22 mouse cellular contexts compared by ENCODE assay signal in the genomic region with DNA sequence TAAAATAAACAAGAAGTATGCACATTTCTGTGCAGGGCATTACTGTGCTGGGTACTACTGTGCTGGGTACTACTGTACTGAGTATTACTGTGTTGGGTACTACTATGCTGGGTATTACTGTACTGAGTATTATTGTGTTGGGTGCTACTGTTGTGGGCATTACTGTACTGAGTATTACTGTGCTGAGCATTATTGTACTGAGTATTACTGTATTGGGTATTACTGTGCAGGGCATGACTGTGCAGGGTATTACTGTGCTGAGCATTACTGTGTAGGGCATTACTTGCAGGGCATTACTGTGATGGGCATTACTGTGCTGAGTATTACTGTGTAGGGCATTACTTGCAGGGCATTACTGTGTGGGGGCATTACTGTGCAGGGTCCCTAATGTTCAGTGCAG.
A peak's percentile ranks its signal among the peaks of the same experiment; 100 is the strongest.
DNase-seq lines count a peak whose midpoint lies in the region; ATAC-seq lines count a peak whose summit lies in the region.
"Had no signal": no experiment of that assay in that cellular context is flagged by ENCODE, and none has a peak within 500 bp of the region (broad histone marks: within the 10 kb centered on the region; RNA-seq: fewer than 3 reads in every experiment).

No protein-coding gene starts in this region.

- no peak overlapping the region for H3K9ac ChIP-seq in forebrain, embryonic 11.5 days (ENCODE audit: low read length)
- no peak overlapping the region for H3K9ac ChIP-seq in kidney, embryonic 16.5 days (replicated peaks; ENCODE audit: low read length)
- H3K9ac ChIP-seq in neural tube, embryonic 11.5 days (ENCODE audit: low read length) = no peak overlapping the region
- H3K9ac ChIP-seq in neural tube, embryonic 15.5 days (replicated peaks) = no peak overlapping the region
- no peak overlapping the region for H3K9ac ChIP-seq in midbrain, embryonic 16.5 days (ENCODE audit: low read depth, low read length)
- H3K9ac ChIP-seq: heart, embryonic 12.5 days; lung, embryonic 15.5 days had no signal

- no peaks in the 10 kb centered on the region for H3K4me1 ChIP-seq in forebrain, embryonic 11.5 days (replicated peaks; ENCODE audit: control insufficient read depth, insufficient read depth, low read length)
- no peaks in the 10 kb centered on the region for H3K4me1 ChIP-seq in forebrain, embryonic 10.5 days
- H3K4me1 ChIP-seq in kidney, embryonic 16.5 days (ENCODE audit: insufficient read depth, low read length) = no peaks in the 10 kb centered on the region
- no peaks in the 10 kb centered on the region for H3K4me1 ChIP-seq in neural tube, embryonic 11.5 days (ENCODE audit: control insufficient read depth, insufficient read depth, low read length)
- no peaks in the 10 kb centered on the region for H3K4me1 ChIP-seq in neural tube, embryonic 15.5 days
- H3K4me1 ChIP-seq in midbrain, embryonic 16.5 days (ENCODE audit: control insufficient read depth, insufficient read depth, low read length) = no peaks in the 10 kb centered on the region
- H3K4me1 ChIP-seq: heart, embryonic 12.5 days; lung, embryonic 15.5 days had no signal

- H3K27me3 ChIP-seq in forebrain, embryonic 11.5 days (ENCODE audit: control insufficient read depth, insufficient read depth, low read length) = no peaks in the 10 kb centered on the region
- H3K27me3 ChIP-seq in forebrain, embryonic 10.5 days (ENCODE audit: poor library complexity, severe bottlenecking) = no peaks in the 10 kb centered on the region
- no peaks in the 10 kb centered on the region for H3K27me3 ChIP-seq in kidney, embryonic 16.5 days (ENCODE audit: insufficient read depth, low read length)
- H3K27me3 ChIP-seq in neural tube, embryonic 11.5 days (ENCODE audit: control insufficient read depth, insufficient read depth, low read length) = no peaks in the 10 kb centered on the region
- H3K27me3 ChIP-seq in neural tube, embryonic 15.5 days (replicated peaks) = no peaks in the 10 kb centered on the region
- no peaks in the 10 kb centered on the region for H3K27me3 ChIP-seq in midbrain, embryonic 16.5 days (ENCODE audit: control insufficient read depth, insufficient read depth, low read depth, low read length)
- H3K27me3 ChIP-seq: heart, embryonic 12.5 days; lung, embryonic 15.5 days had no signal

- peak; percentile 45; the same call in 1 of the 2 replicates for ATAC-seq in forebrain, embryonic 11.5 days (replicated peaks; ENCODE audit: low FRiP score)
- peak; percentile 65 for ATAC-seq in kidney, embryonic 16.5 days (ENCODE audit: low FRiP score, low TSS enrichment)
- ATAC-seq in neural tube, embryonic 11.5 days (ENCODE audit: insufficient read depth, low FRiP score, low TSS enrichment) = peak; percentile 17; the same call in 1 of the 2 replicates
- no peak for ATAC-seq in neural tube, embryonic 15.5 days (ENCODE audit: low FRiP score)
- 0 out of 2 replicates have a peak, but pooled peaks have one; percentile 25 for ATAC-seq in midbrain, embryonic 16.5 days
- ATAC-seq: CD4-positive, CD25-positive, alpha-beta regulatory T cell, adult 4 months; Patski had no signal

- no peak overlapping the region for H3K4me3 ChIP-seq in forebrain, embryonic 11.5 days (ENCODE audit: low read depth, low read length)
- no peak overlapping the region for H3K4me3 ChIP-seq in forebrain, embryonic 10.5 days
- H3K4me3 ChIP-seq in kidney, embryonic 16.5 days (ENCODE audit: low read length) = no peak overlapping the region
- H3K4me3 ChIP-seq in neural tube, embryonic 11.5 days (ENCODE audit: low read depth, low read length) = no peak overlapping the region
- H3K4me3 ChIP-seq in neural tube, embryonic 15.5 days (replicated peaks) = no peak overlapping the region
- H3K4me3 ChIP-seq in midbrain, embryonic 16.5 days (ENCODE audit: low read depth, low read length) = no peak overlapping the region
- H3K4me3 ChIP-seq: heart, embryonic 12.5 days; lung, embryonic 15.5 days had no signal

- no peaks in the 10 kb centered on the region for H3K36me3 ChIP-seq in forebrain, embryonic 11.5 days (ENCODE audit: control insufficient read depth, insufficient read depth, low read length)
- no peaks in the 10 kb centered on the region for H3K36me3 ChIP-seq in forebrain, embryonic 10.5 days (replicated peaks)
- H3K36me3 ChIP-seq in kidney, embryonic 16.5 days (ENCODE audit: insufficient read depth, low read length) = no peaks in the 10 kb centered on the region
- no peaks in the 10 kb centered on the region for H3K36me3 ChIP-seq in neural tube, embryonic 11.5 days (ENCODE audit: control insufficient read depth, insufficient read depth, low read length)
- no peaks in the 10 kb centered on the region for H3K36me3 ChIP-seq in neural tube, embryonic 15.5 days
- H3K36me3 ChIP-seq in midbrain, embryonic 16.5 days (ENCODE audit: control insufficient read depth, insufficient read depth, low read length) = no peaks in the 10 kb centered on the region
- H3K36me3 ChIP-seq: heart, embryonic 12.5 days; lung, embryonic 15.5 days had no signal

- no peak for DNase-seq in forebrain, embryonic 11.5 days (ENCODE audit: low spot score)
- no peak for DNase-seq in forebrain, embryonic 10.5 days (ENCODE audit: extremely low spot score, low spot score)
- no peak for DNase-seq in kidney, postnatal 36 days
- no peak for DNase-seq in neural tube, embryonic 11.5 days (ENCODE audit: low spot score)
- DNase-seq in cerebellum, adult 11 months = no peak
- DNase-seq: cerebellum, postnatal 10 days; gastrocnemius, postnatal 10 days; heart, adult 11 months; heart, postnatal 14 days; kidney, postnatal 14 days; left cerebral cortex, postnatal 4 days; lung, postnatal 4 days; right cerebral cortex, adult 18-20 months; thymus, postnatal 14 days had no signal

- H3K27ac ChIP-seq in forebrain, embryonic 11.5 days (ENCODE audit: low read depth, low read length) = no peak overlapping the region
- no peak overlapping the region for H3K27ac ChIP-seq in forebrain, embryonic 10.5 days
- no peak overlapping the region for H3K27ac ChIP-seq in kidney, embryonic 16.5 days (ENCODE audit: low read length)
- no peak overlapping the region for H3K27ac ChIP-seq in neural tube, embryonic 11.5 days (ENCODE audit: low read depth, low read length)
- H3K27ac ChIP-seq in neural tube, embryonic 15.5 days (replicated peaks) = no peak overlapping the region
- H3K27ac ChIP-seq in midbrain, embryonic 16.5 days (ENCODE audit: low read length) = no peak overlapping the region
- H3K27ac ChIP-seq: lung, embryonic 15.5 days had no signal

- no peaks in the 10 kb centered on the region for H3K9me3 ChIP-seq in forebrain, embryonic 11.5 days (ENCODE audit: control insufficient read depth, low read length)
- H3K9me3 ChIP-seq in forebrain, embryonic 10.5 days = no peaks in the 10 kb centered on the region
- no peaks in the 10 kb centered on the region for H3K9me3 ChIP-seq in kidney, embryonic 16.5 days (ENCODE audit: low read length)
- H3K9me3 ChIP-seq in neural tube, embryonic 11.5 days (ENCODE audit: control insufficient read depth, low read length) = no peaks in the 10 kb centered on the region
- no peaks in the 10 kb centered on the region for H3K9me3 ChIP-seq in neural tube, embryonic 15.5 days (replicated peaks)
- no peaks in the 10 kb centered on the region for H3K9me3 ChIP-seq in midbrain, embryonic 16.5 days (replicated peaks; ENCODE audit: control insufficient read depth, low read length, poor library complexity, severe bottlenecking)
- H3K9me3 ChIP-seq: heart, embryonic 12.5 days; lung, embryonic 15.5 days had no signal

- H3K4me2 ChIP-seq in forebrain, embryonic 11.5 days (ENCODE audit: low read depth, low read length, severe bottlenecking) = no peak overlapping the region
- no peak overlapping the region for H3K4me2 ChIP-seq in kidney, embryonic 16.5 days (replicated peaks; ENCODE audit: low read depth, low read length)
- H3K4me2 ChIP-seq in neural tube, embryonic 11.5 days (ENCODE audit: low read depth) = no peak overlapping the region
- no peak overlapping the region for H3K4me2 ChIP-seq in neural tube, embryonic 15.5 days
- no peak overlapping the region for H3K4me2 ChIP-seq in midbrain, embryonic 16.5 days (ENCODE audit: low read length)
- H3K4me2 ChIP-seq: heart, embryonic 12.5 days; liver, embryonic 11.5 days; lung, embryonic 15.5 days had no signal
